Mouse (Mus musculus): Measurements from ENCODE around the gene Aspg.

GRCm38 (mm10) chr12:112158246-112158645 lies 51.8 kb downstream of the Aspg start:
- 0 out of 2 replicates have a peak, but pooled peaks have one; percentile 6 for TF ChIP-seq CTCF (IDR thresholded peaks at IDR 0.05; ENCODE audit: low read depth, low read length)
- no peak for TF ChIP-seq GATA1 (IDR thresholded peaks at IDR 0.05; ENCODE audit: borderline replicate concordance, low read length)
- TF ChIP-seq TAL1 (conservative IDR thresholded peaks at IDR 0.05; ENCODE audit: low read depth, low read length), result no peak
- TF ChIP-seq POLR2AphosphoS5 (IDR thresholded peaks at IDR 0.05; ENCODE audit: insufficient replicate concordance, low read depth, low read length), result no peak
- TF ChIP-seq GATA2 (IDR thresholded peaks at IDR 0.05; ENCODE audit: borderline replicate concordance, low read depth, low read length), result no peak
